Mouse (Mus musculus) forebrain, embryonic 16.5 days (tissue): ENCODE data around the gene Rcor2. TPM values are rescaled to one million over a fixed set of nuclear protein-coding genes. Genes with fewer than 3 reads are reported as not detected.

Experiments used
- ATAC-seq: fragments of 200-750 bp; cut with Nextera tagmentation; 2 replicates; pipeline ENCODE4 v1.8.0; 2017; ENCODE audit warnings: mild to moderate bottlenecking, moderate library complexity
- H3K27ac ChIP-seq: fragments of 300-500 bp; sonication (generic); 2 replicates; pipeline ENCODE4 v1.5.1; 2014; ENCODE audit warnings: low read length, control low read depth
- H3K27me3 ChIP-seq: fragments of 300-500 bp; sonication (generic); replicated peaks from 2 replicates; pipeline ENCODE4 v1.6.1; 2014; ENCODE audit warnings: low read length; ENCODE audit not compliant: control insufficient read depth, insufficient read depth
- H3K36me3 ChIP-seq: fragments of 300-500 bp; sonication (generic); 2 replicates; pipeline ENCODE4 v1.6.1; 2014; ENCODE audit not compliant: control insufficient read depth, insufficient read depth
- H3K4me1 ChIP-seq: fragments of 300-500 bp; sonication (generic); replicated peaks from 2 replicates; pipeline ENCODE4 v1.6.1; 2014; ENCODE audit warnings: low read length; ENCODE audit not compliant: control insufficient read depth, insufficient read depth
- H3K4me2 ChIP-seq: fragments of 300-500 bp; sonication (generic); 2 replicates; pipeline ENCODE4 v1.6.1; 2014; ENCODE audit warnings: mild to moderate bottlenecking, low read length, control low read depth
- H3K4me3 ChIP-seq: fragments of 300-500 bp; sonication (generic); replicated peaks from 2 replicates; pipeline ENCODE4 v1.5.1; 2014; ENCODE audit warnings: mild to moderate bottlenecking, low read length, control low read depth
- H3K9ac ChIP-seq: fragments of 300-500 bp; sonication (generic); replicated peaks from 2 replicates; pipeline ENCODE4 v1.6.1; 2014; ENCODE audit warnings: low read depth, low read length, control low read depth
- H3K9me3 ChIP-seq: fragments of 300-500 bp; sonication (generic); 2 replicates; pipeline ENCODE4 v1.6.1; 2016; ENCODE audit warnings: low read length; ENCODE audit not compliant: control insufficient read depth
- WGBS: fragments of 180-500 bp; shearing (Covaris S2); extraction: QIAGEN DNeasy Blood & Tissue Kit; methylation state at CpG from one replicate; pipeline ENCODE4 v1.1.7; 2014; 5-methylcytosine and 5-hydroxymethylcytosine counted together
- polyA plus RNA-seq: library from polyadenylated mRNA; unstranded; fragments of >200 nt; fragmentation: Nextera tagmentation; extraction: Ambion mirVana; gene quantifications from 2 replicates; pipeline ENCODE4 v1.2.1, GENCODE M21; 2015

Gene Rcor2
- polyA plus RNA-seq, 1 experiment from 2014 or later: 45.8 TPM

DNA sequence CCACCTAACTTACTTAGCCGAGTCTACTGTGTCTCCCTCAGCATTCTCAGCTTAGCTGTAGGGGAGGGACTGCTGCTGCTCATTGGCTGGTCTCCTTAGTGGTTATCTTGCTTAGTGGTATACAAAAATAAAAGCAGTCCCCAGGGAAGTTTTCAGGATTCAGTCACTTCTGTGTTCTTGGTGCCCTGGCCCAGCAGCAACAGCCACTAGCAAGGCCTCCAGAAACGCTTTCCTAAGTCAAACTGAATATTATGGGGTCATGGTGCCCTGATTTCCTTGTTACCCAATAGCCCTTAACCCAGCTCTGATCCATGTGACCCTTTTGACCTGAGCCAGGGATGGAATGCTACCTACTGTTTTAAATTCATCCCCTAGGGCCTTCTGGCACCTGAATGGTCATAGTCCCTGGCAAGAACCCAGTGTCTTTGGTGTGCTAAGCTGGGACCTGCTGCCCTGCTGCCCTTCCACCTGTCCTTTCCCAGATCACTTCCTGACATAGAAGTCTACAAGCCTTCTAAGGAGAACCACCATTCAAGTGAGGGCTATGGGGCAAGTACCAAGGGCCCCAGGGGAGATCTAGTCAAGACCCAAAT lies 42.7 kb downstream of the Rcor2 start:
- no peaks in the 10 kb centered on the region for H3K9me3 ChIP-seq
- no peaks in the 10 kb centered on the region for H3K27me3 ChIP-seq
- no peak overlapping the region for H3K27ac ChIP-seq
- no peak for ATAC-seq
- no peaks in the 10 kb centered on the region for H3K36me3 ChIP-seq
- no peak overlapping the region for H3K4me3 ChIP-seq
- WGBS: 86% methylated on average over 2 of the region's 2 CpGs
- no peak overlapping the region for H3K4me2 ChIP-seq
- peaks cover 36% of the 10 kb centered on the region for H3K4me1 ChIP-seq
- H3K9ac ChIP-seq: no peak overlapping the region

DNA sequence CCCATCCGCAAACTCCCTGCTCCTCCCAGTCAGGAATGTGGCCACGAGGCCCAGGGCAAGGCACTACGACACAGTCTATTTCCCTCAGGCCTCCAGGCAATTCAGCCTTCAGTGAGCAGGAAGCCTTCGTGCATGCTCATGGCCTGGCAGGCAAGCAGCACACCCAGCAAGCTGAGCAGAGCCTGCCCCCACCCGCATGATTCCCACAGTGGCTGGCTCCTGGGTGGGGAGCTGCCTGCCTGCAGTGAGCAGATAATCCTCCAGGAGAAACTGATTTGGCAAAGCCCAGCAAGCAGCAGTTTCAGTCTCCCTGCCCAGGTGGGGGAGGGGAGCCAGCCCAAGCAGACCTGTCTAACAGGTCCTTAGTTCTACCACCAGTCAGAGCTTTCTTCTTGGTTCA lies 43.6 kb downstream of the Rcor2 start:
- ATAC-seq: no peak
- Histone ChIP-seq H3K9ac (no peak overlapping the region), H3K4me3 (no peak overlapping the region), H3K27ac (0 out of 2 replicates have a peak overlapping the region, but pooled peaks have one; percentile 8), H3K9me3 (no peaks in the 10 kb centered on the region), H3K4me2 (no peak overlapping the region), H3K36me3 (no peaks in the 10 kb centered on the region), H3K27me3 (no peaks in the 10 kb centered on the region), H3K4me1 (peaks cover 44% of the 10 kb centered on the region)
- 31% methylated on average over 5 of the region's 5 CpGs for WGBS

DNA sequence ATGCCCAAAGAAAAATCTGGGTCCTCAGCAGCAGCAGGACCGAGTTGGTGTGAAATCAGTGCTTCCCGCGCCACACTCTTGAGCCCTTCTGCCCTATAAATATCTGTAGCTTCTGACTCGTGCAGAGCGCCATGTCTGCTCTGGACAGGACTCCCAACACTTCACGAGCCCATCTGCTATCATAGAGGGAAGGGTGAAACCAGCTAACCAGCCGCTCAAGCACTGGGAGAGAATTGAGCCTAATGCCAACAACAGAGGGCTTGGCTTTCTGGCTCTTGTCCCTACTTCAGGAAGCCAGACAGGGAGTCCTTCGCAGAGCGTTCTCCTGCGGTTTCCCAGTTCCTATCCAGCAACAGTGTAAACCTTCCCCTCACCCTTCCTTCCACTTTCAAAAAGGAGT lies 44.2 kb downstream of the Rcor2 start:
- Histone ChIP-seq H3K4me1 (peaks cover 44% of the 10 kb centered on the region), H3K9ac (no peak overlapping the region), H3K9me3 (no peaks in the 10 kb centered on the region), H3K27me3 (no peaks in the 10 kb centered on the region), H3K4me2 (no peak overlapping the region), H3K36me3 (no peaks in the 10 kb centered on the region), H3K27ac (peak overlapping the region; percentile 10; the same call in 1 of the 2 replicates), H3K4me3 (no peak overlapping the region)
- no peak for ATAC-seq
- 42% methylated on average over 10 of the region's 10 CpGs for WGBS

DNA sequence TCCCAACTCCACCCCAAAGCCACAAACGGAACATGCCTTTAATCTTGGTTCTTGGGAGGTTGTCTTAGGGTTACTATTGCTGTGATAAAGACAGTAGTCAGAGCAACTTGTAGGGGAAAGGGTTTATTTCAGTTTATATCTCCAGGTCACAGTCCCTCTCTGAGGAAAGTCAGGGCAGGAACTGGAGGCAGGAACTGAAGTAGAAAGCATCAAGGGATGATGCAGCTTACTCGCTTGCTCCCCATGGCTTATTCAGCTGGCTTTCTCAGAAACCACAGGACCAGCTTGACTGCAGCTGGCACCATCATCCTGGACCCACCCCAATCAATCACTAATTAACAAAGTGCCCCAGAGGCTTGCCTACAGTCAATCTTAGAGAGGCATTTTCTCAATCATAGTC lies 46.5 kb downstream of the Rcor2 start:
- Histone ChIP-seq H3K4me3 (no peak overlapping the region), H3K9me3 (no peaks in the 10 kb centered on the region), H3K4me2 (no peak overlapping the region), H3K27ac (no peak overlapping the region), H3K27me3 (no peaks in the 10 kb centered on the region), H3K4me1 (peaks cover 29% of the 10 kb centered on the region), H3K9ac (no peak overlapping the region), H3K36me3 (no peaks in the 10 kb centered on the region)
- 82% methylated on average over 2 of the region's 2 CpGs for WGBS
- no peak for ATAC-seq

DNA sequence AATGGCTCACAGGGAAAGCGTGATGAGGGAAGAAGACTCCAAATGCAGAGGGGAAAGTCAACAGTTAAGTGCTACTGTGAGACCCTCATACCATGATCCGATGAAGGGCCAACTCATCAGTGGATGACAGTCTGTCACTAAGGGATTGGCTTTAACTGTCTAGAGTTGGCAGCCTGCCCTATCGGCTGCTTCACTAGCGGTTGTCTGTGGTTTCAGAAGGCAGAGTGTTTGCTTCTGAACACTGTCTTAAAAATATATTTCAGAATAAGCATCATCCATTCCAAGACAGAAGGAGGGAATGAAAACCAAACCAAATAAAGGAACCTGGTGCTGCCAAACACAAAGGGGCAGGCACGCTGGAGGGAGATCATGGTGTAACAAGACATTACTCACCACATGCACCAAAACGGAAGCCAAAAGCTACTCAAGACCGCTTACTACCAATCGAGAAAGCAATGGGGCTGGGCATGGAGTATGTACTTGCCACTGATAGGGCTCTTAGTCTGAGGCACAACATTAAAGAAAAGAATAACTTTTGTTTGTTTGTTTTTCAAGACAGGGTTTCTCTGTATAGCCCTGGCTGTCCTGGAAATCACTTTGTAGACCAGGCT lies 48.0 kb downstream of the Rcor2 start:
- Histone ChIP-seq H3K27ac (peak overlapping the region; percentile 58; the same call in 1 of the 2 replicates), H3K4me1 (peaks cover 25% of the 10 kb centered on the region), H3K9ac (no peak overlapping the region), H3K9me3 (no peaks in the 10 kb centered on the region), H3K27me3 (no peaks in the 10 kb centered on the region), H3K4me3 (no peak overlapping the region), H3K4me2 (no peak overlapping the region), H3K36me3 (no peaks in the 10 kb centered on the region)
- 59% methylated on average over 8 of the region's 8 CpGs for WGBS
- peak; percentile 69 for ATAC-seq

DNA sequence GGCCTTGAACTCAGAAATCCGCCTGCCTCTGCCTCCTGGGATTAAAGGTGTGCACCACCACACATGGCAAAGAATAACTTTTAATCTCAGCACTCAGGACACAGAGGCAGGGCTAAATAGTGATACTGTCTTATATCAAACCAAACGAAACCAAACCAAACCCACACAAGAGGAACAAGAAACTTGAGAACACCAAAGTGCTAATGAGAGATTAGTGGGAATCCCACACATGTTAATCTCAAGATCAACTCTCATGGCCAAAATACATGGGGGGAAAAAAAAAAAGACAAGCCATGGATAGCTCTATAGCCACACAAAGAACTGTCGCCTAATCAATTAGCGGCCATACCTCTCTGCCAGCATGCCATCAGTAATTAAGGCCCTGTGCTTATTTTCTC lies 48.5 kb downstream of the Rcor2 start:
- H3K4me1 ChIP-seq: peaks cover 20% of the 10 kb centered on the region
- H3K9ac ChIP-seq: no peak overlapping the region
- H3K27ac ChIP-seq: peak overlapping the region; percentile 58; the same call in 1 of the 2 replicates
- no peak overlapping the region for H3K4me3 ChIP-seq
- no peaks in the 10 kb centered on the region for H3K36me3 ChIP-seq
- no peaks in the 10 kb centered on the region for H3K27me3 ChIP-seq
- H3K4me2 ChIP-seq: no peak overlapping the region
- 48% methylated on average over 4 of the region's 4 CpGs for WGBS
- no peak for ATAC-seq
- H3K9me3 ChIP-seq: no peaks in the 10 kb centered on the region

DNA sequence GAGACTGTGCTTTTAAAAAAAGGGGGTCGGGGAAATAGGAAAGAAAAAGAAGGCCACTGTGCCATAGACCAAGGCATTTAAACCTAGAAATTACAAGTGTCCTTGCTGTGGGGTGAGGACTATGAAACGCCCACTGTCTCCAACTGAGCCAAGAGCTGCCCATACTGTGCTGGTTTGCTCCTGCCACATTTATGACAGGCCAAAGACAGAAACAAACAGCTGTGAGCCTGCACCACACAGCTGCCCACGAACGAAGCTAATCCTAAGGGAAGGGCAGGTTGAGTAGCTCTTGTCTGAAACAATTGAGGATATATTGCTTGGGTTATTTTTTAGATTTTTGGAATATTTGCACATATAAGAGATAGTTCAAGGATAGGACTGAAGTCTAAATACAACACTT lies 49.7 kb downstream of the Rcor2 start:
- H3K9me3 ChIP-seq: no peaks in the 10 kb centered on the region
- peaks cover 13% of the 10 kb centered on the region for H3K4me1 ChIP-seq
- no peak for ATAC-seq
- H3K4me2 ChIP-seq: no peak overlapping the region
- no peak overlapping the region for H3K9ac ChIP-seq
- H3K36me3 ChIP-seq: no peaks in the 10 kb centered on the region
- H3K27me3 ChIP-seq: no peaks in the 10 kb centered on the region
- H3K4me3 ChIP-seq: no peak overlapping the region
- no peak overlapping the region for H3K27ac ChIP-seq
- 83% methylated on average over 4 of the region's 4 CpGs for WGBS

DNA sequence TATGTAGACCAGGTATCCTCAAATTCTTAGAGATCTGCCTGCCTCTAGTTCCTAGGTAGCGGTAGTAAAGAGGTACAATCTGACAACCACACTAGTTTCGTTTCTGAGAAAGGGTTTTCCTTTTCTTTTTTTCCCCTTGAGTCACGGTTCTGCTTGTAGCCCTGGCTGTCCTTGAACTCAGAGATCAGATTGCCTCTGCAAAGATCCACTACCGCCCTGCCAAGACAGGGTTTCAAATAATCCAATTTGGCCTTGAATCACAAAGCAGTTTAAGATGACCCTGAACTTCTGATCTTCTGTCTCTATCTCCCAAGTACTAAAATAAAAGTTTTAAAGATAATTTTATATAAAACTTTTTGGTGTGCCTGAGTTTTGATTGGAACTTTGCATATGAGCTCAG lies 50.6 kb downstream of the Rcor2 start:
- no peak for ATAC-seq
- no peaks in the 10 kb centered on the region for H3K9me3 ChIP-seq
- no peak overlapping the region for H3K4me3 ChIP-seq
- H3K4me2 ChIP-seq: no peak overlapping the region
- H3K27ac ChIP-seq: no peak overlapping the region
- no peaks in the 10 kb centered on the region for H3K36me3 ChIP-seq
- WGBS: 93% methylated on average over 4 of the region's 4 CpGs
- no peaks in the 10 kb centered on the region for H3K27me3 ChIP-seq
- H3K4me1 ChIP-seq: peaks cover 13% of the 10 kb centered on the region
- no peak overlapping the region for H3K9ac ChIP-seq

DNA sequence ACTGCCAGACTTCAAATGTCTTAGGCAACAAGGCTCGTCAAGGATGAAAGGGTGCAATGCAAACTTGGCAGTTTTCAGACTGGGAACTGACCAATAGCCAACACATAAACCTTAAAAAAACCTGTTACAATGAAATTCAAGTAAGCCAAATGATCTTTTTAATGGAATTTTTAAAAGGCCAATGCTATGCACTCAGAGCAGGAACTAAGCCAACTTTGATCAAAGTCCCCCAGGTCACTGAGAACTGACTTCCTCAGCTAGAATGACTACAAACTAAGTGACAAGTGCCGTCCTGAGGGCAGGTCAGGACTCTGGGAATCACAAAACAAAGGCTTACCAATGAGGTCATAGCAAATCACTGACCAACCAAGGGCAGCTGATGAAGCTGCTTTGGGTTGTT lies 53.1 kb downstream of the Rcor2 start:
- peaks cover 9% of the 10 kb centered on the region for H3K4me1 ChIP-seq
- 60% methylated on average over 2 of the region's 2 CpGs for WGBS

More for the DNA sequence above, 53.1 kb downstream of the Rcor2 start:
- H3K4me2 ChIP-seq: no peak overlapping the region
- no peak overlapping the region for H3K4me3 ChIP-seq
- ATAC-seq: no peak
- no peak overlapping the region for H3K27ac ChIP-seq
- H3K9me3 ChIP-seq: no peaks in the 10 kb centered on the region
- H3K27me3 ChIP-seq: no peaks in the 10 kb centered on the region
- no peaks in the 10 kb centered on the region for H3K36me3 ChIP-seq
- no peak overlapping the region for H3K9ac ChIP-seq
